Mouse (Mus musculus) fibroblast of lung, adult 2 months (primary cell): ENCODE data around the gene Bank1.

Experiments
- DNase-seq: peaks from one replicate; pipeline ENCODE4 v3.0.0-alpha.2; 2011; ENCODE audit warnings: low read depth

Bank1 gene

DNA sequence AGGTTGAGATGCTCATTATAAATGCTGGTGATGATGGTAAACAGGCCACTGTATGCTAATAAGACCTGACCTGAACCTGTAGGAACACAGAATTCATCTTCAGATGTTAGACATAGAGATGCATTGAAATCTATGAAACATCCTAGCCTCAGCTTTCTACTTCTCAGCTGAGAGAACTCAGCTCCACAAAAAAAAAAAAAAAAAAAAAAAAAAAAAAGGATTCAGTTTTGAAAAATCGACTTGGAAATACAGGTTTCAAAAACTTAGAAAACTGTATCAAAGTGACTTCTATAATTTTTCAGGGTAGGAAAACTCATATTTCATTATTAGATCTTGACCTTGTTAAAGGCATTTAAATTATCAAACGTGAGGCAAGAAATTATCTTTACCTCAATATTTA lies 222.5 kb downstream of the Bank1 start:
- DNase-seq: no peak

DNA sequence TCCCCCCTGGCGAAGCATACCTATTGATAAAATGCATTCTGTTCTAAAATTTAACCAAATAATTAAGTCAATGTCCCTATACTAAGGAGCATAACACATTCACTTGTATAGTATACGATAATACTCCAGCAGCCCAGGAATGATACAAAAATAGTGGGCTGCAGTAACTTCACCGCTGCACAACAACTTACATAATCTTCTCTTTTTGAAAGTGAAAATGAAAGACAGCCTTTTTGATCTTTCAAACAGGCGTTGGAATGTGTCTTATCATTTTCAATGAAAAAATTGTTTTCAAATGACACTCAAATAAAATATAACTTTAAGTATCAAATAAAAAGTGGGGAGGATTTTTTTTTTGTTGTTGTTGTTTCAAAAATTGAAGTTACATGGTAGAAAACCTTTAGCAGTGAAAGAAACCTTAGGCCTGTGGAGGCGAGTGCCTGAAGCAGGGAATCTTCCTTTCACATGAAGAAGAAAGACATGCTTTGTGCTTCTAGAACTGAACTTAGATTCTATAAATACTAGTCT lies 224.8 kb downstream of the Bank1 start:
- no peak for DNase-seq

DNA sequence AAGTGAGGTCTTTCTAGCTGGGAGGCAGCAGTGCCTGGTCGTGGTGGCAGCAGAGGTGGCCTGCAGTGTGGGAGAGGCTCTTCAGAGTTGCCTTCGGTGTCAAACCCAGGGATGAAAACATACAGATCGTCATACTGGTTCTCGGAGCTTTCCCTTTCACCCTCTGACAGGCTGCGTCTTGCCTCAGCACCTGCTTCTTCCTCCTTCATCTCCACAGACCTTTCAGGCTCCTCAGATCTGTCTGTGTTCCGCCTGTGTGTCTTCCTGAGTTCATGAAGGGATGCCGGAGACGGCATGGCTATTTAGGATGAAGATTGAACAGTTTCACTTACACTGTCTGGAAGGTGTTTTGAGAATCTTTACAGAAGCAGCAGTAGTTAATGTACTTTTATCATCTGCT lies 225.6 kb downstream of the Bank1 start:
- DNase-seq: no peak

DNA sequence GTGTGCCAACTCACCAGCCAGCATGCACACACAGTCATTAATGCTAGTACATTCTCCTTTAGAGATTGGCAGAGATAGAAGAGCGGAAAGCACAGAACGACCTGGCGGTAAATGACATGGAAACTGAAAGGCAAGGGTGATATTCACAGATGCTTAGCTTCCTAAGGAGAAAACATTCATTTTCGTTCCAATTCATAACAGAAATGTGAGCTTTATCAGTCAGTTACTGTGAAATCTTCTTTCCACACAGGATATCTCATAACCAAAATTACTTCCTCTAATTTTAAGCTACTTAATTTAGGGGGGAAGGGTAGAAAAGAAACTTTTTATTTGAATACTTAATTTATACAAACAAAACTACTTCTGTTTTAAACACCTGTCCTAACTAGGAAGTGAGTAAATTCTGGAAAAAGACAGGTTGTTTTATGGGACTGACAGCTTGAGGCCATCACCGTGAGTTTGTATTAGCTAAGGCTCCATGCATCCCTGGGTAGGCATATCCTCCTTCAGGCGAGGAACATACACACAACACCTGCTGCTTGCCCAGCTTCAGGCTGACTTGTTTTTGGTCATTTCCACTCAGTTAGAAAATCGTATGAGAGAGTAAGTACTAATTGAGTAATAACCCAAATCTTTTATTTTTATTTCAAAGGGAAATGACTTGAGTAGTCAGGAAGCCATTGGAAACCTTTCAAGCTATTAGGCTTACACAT lies 238.8 kb downstream of the Bank1 start:
- DNase-seq: no peak

DNA sequence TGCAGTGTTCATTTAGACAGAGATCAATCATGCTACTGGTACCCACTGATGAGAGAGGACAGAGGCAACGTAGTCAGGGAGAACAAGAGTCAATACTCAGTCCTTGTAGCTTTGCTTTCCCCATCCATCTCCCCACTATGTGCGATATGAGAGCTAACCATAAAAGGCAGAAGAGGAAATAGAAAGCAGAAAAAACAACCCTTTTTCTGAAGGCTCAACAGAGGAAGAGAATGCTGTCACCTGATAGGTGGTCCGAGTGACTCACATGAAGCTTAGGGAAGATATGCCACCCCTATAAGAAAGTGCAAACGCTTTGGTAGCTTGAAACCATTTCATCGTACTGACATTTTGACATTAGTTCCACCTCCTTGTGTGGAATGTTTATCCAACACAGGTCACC lies 239.4 kb downstream of the Bank1 start:
- no peak for DNase-seq

DNA sequence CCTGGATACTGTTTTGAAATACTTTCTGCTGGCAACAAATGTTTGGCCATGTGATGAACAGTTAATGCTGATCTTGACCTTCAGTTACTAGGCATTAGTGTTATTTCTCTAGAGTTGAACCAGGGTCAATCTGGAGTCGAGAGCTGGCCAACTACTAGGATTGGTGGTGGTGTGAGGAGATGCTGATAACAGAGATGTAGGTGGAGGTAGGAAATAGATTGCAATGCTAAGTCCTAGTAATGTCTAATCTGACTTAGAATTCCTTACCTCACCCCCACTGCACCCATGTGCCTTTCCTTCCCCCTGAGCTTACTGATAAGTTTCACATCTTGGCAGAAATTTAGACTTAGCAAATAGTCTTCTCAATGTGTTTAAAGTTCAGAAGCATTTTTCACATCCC lies 240.8 kb downstream of the Bank1 start:
- no peak for DNase-seq

DNA sequence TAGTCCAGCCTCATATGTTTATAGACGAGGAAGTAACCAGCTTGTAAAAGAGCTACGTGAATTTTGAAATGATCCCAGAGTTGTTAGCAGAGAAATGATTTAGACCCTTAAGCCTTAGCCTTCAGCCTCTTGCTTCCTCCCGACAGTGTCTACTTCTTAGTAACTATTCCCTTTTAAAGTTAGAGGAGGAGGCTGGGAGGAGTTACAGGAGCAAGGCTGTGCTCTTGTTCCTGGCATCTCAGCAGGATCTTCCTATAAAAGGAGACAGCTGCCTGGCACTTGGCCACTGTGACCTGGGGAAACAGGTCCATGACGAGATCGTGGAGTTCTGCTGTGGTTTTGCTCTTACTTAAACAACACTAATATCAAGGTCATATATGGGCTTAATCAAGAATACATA lies 241.8 kb downstream of the Bank1 start:
- no peak for DNase-seq

DNA sequence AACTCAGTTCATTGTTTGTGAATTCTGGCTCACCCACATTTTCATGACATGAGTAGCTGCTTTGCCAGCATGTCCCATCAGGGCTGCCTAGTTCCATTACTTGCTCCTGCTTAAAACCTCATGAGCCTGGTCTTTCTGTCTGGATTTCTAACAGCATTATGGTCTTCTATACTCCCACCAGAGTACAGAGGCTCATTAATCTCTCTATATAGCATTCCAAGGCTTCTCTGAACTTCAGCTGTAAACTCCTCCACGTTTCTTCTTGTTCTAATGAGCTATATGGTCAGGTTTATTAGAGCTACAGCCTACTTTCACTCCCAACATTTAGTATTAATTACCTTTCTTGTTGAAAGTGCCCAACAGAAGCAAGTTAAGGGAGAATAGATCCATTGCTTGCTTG lies 244.6 kb downstream of the Bank1 start:
- DNase-seq: no peak

DNA sequence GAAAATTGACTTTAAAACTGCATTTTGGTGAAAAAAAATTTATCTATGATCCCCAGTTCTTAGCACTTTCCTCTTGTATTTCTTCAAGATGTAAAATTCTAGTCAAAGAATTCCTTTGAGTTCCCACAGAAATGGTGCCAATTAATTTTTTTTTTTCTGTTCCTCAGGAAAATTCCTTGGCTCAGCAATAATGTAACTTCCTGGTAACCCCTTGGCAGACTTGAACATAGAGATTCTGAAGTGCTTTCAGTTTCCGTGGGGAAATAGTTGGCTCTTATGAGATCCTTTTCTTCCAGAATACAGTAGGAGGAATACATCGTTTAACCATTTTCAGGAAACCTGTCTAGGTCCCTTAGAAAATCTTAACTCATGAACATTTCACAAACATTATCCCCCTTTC lies 247.3 kb downstream of the Bank1 start:
- DNase-seq: peak; percentile 37

DNA sequence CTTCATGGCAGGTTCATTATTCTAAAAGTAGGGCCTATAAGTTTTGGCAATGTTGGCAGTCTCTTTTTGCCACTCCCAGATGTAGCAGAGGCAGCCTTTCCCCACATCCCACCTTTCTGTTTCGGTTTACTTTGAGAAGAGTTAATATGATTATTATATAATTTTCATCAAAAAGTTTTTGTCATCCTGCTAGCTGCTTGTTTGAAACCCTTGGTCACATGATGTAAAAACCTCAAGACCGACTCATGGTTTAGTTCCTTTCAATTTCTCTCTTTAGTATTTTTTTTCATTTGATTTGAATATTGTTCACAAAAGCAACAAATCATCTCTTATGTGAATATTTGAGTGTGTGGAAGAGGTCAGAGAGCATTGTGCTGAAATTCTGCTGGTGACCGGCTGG lies 255.5 kb downstream of the Bank1 start:
- DNase-seq: no peak

DNA sequence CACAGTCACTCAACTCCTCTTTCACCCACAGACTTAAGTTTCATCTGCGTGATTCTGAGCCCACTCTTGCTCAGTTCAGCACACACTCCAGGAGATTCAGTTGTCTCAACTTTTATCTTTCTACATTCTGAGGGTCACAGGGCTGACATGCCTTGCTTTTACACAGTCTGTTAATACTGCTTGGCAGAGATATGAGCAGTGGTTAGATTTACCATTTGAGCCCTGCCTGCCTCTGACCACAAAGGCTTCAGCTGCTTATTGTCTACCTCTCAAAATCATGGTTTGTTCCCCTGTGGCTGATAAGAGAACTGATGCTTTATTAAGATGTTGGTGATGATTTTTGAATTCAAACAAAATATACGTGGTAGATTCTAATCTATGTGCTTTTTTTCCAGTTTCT lies 264.0 kb downstream of the Bank1 start:
- DNase-seq: no peak

DNA sequence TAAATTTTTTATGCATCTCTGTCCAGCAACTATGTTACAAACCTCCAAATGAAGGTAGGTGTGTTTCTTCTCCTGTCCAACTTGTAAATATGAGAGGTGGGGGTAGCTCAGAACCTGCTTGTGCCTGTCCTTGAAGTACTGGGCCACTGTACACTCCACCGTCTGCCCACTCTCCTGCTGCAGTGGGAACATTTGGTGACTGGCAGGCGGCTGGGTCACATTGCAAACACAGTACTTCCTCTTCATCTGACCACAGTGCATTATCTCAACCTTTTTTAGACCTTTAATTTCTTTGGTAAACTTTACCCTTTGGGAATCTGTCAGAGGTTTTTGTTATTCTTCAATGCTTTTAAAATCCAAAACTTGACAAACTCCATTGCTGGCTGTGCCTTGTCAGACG lies 275.2 kb downstream of the Bank1 start:
- DNase-seq: no peak

DNA sequence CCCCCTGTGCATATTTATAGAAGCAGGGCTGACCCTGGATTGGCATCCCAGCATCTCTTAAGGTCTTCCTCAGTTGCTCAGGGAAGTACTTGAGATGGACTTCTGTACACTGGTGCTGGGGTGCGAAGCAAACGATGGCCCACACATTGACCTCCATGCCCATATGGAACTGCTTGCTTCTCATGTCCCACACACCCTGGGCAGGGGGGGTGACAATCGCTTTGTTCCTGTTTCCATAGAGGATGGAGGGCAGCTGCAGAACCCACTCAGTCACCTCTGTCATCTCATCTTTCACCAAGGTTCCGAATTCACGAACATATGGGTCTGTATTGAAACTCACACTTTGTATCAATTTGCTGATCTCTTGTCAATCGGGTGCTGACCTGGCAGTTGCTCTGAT lies 275.7 kb downstream of the Bank1 start:
- DNase-seq: no peak

DNA sequence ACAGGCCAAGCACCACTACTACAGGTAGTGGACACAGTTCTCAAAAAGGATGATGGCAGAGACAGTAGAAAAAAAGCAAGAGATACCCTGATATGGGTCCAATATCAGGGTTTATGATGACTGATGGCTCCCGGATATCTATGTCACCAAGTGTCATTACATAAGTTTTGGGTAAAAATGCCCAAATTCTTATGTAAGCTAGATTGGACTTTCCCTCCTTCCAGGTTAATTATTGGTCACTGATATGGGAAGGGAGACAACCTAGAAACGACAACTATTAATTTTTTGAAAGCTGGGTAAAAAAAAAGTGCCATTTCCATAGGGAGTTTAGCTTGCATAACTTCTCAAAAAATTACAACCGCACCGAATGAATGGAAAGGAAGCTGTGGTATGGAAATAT lies 277.8 kb downstream of the Bank1 start:
- DNase-seq: no peak

DNA sequence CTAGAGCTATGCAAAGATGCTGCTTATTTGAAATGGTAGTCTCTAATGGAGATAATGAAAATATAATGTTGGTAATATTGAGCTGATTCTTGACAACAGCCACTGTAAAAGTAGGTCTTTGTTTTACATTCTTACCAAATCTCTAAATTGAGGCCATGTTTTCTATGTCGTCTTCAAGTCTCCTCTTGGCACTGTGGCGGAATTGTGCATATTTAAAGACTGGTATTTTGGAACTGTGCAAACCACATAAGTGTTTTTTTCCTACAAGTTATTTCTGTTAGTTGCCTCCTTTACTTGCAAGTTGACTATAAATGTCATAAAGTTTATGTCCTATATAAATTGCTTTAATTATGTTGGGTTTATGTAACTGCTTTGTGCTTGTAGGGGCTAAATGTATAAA lies 280.5 kb downstream of the Bank1 start:
- DNase-seq: no peak

DNA sequence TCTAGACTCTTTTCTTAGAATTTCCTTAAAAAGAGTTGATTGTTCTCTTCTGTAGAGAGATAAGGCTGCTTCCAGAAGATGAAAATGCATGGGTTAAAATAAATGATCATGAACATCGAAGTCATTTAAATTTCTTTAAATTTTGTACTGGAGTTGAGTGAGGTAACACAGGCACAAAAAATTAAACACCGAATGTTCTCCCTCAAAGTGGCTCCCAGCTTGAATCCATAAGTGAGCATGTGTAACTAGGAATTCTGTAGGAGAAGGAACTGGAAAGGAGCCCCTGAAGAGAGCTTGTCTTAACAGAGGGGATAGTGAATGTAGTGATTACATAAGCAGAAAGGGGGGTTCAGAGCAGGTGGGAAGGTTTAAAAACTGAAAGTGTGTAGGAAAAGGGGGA lies 285.8 kb downstream of the Bank1 start:
- no peak for DNase-seq

DNA sequence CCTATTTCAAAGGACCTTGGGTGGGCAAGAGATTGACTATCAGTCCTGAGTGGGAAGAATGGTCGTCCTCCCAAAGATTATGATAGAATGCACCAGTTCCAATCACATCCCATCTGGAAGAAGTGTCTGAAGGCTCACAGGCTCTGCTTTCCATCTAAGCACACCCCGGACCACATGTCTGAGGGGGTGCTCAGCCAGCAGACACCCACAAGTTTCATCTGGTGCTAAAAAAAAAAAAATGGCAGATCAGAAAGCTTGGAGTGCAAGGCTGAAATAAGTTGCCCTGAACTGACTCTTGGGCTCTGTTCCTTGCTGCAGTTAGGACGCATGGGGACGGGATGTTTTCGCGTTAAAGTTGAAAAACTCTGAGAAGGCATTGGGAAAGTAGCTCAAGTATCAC lies 286.4 kb downstream of the Bank1 start:
- no peak for DNase-seq

DNA sequence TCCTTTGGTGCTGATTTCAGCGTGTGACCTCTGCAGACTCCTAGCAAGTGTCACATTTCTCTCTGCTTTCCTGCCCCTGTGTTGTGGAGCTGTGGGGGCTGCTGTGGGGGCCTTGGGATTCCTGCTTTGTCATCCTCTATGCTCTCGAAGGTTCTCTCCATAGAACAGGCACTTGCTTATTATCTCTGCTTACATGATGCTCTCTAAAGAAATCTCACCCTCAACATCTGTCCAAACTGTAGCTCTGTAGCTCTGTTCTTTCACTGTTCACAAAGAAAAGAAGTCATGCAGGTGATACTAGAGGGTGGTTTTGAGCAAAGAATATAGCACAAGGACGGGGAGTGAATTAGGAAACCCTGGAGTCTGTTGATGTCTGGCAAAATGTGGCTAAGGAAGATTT lies 288.6 kb downstream of the Bank1 start:
- DNase-seq: no peak

DNA sequence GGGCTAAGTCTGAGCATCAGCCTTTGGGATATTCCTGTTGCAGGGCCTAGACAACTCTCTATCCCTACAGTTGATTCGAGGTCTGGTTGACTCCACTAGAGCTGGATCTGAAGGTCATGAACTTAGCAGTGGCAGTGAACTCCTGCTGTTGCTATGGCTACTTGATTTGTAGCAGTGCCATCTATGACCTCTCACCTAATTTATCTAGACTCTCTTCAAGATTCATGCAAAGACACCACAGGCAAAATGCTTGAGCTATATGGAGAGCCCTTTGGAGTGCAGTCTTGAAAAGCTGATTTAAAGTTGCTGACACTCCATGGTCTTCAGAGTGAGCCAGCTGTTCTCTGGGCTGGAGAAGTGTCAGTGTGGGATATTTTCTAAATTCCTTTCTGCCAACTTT lies 290.1 kb downstream of the Bank1 start:
- no peak for DNase-seq

DNA sequence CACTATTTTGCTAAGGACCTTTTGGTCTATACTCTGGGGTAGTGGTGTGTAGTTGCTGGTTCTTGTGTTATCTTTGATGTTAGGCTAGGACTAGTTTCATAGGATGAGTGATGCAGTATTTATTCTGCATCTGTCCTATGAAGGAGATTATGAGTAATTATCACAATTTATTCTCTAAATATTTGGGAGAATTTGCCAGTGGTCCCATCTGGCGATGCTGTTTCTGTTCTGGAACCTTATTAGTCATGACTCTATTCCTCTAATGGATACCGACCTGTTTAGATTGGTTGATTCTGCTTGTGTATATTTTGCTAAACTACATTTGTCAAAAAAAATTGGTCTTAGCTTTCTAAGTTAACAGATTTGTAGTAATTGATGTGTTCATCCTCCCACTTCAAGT lies 301.0 kb downstream of the Bank1 start:
- no peak for DNase-seq

DNA sequence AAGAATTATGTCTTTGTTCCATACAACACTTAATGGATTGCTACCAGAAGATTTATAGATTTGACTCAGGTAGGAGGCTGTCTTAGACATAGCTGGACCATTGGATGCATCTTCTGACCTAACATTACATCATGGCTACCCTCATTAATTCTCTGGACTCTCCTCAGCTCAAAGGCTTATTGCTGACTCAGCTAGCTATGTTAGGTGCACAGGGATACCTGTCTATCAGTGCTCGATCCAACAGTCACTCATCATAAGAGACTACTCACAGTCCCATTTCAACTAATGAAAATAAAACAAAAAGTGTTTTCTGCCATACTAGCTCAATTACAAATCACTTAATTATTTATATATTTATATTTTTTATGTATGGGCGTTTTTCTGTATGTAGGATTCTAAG lies 308.3 kb downstream of the Bank1 start:
- no peak for DNase-seq

DNA sequence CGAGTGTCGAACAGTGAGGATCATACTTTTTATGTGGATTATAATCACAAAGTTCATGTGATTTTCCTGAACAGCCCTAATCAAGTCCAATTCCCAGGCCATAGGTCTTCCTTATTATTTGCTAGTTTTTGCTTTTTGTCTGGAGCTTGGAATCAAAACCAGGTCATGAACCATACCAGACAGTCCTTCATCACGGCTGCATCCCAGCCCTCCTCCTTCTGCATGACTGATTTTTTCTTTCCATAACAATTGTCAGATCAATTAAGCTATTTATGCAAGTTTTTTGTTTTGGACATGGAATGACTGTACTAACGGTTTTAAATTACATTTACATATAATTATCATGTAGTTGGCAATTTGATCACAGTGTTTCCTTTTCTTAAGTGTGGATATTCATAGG lies 315.2 kb downstream of the Bank1 start:
- DNase-seq: no peak

DNA sequence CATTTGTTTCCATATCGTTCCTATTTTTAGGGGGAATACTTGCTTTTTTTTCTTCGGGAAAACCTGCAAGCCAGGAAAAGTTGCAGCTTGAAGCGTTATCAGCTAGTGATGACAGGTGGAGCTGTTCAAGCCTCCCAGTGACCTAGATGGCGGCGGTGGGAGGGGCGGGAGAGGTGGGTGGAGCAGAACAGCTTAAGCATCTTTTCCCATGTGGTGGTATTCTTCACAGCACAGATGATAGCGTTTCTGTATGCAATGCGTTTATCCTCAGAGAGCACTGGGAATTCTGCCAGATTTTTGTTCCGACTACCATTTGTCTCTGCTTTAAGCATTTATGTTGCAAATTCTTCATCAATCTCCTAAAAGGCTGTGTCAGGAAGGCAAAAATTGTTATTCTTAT lies 318.0 kb downstream of the Bank1 start:
- no peak for DNase-seq

DNA sequence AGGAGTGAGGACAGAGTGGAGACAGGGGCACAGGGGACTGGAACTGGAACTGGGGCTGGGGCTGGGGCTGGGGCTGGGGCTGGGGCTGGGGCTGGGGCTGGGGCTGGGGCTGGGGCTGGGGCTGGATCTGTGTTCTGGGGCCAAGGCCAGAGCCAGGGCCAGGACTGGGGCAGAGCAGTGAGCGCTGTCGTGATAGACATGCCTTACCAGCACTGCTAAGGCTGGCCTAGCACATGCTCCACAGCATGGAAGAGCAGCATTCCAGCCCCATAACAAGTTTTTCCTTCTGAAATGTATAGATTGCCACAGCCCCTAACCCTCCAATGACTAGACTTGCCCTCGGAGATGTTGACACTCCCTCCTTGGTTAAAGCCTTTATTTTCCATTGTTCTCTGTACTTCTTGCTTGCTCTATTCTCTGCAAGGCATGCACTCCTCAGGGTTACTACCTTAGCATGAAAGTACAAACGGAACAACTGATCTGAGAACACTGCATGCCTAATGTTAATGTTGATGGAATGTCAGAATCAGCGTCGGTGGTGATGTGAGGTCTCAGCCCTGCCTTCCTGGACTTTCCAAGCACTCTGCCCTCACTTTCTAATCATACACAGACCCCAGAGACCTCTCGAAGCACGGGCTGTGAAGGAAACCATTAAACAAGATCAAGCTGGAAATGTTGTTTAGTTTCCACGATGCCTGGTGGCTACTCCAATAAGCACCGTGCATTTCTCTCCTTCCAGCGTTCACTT lies 318.6 kb downstream of the Bank1 start:
- DNase-seq: no peak
